Mouse (Mus musculus) kidney, postnatal 25 days (tissue): ENCODE measurements at regions not wholly inside any gene's neighbourhood (a gene's known extent, or its start where the extent isn't known, plus 50 kb on each side); places are given as distances from the start of the nearest gene placed in this dataset.

Experiments used
- DNase-seq, 2 experiments: peaks; one replicate each; pipeline ENCODE4 v3.0.0; 2021; ENCODE audit warnings: mixed read lengths in 2 of 2

DNA sequence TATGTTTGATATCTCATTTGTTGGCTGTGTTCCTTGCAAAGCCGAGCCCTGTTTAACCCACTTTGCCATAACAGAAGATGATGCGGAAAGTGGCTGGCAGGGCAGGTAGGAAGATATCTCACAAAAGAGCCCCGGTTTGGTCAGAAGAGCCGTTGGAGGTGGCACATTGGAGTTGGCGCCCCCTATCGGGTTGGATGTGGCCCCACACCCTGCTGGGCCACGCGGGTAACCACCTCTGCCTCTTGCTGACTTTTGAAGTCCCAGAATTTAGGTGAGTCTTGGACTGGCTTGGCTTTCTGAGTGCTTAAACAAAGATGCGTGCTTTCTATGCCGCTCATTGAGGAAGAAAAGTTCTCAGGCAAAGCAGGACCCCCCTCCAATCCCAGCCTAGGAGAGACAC, 56.1 kb downstream of the Gm4791 start:
- no peak for DNase-seq

- DNase-seq: no peak
These were observed 57.0 kb downstream of the Gm4791 start for GRCm38 (mm10) chr9:47055558-47055957.

GRCm38 (mm10) chr9:47059339-47060005, 60.9 kb downstream of the Gm4791 start:
- no peak for DNase-seq

DNA sequence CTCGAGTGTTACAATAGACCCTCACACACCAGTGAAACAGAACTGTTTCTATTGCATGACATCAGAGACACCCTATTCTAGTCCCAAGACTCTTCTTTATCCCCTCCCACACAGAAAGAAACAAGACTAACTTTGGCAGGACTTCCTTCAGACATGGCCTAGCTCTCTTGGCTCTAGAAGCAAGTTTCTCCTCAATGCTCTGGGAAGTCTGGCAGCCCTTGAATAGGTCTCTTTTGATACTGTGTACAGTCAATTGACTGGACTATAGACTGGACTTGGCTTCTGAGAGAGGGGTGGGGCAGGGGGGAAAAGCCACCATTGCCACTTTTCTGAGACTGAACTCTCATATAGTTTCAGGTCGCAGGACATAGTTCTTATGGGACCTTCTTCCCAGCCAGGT, 62.2 kb downstream of the Gm4791 start:
- no peak for DNase-seq

- DNase-seq: no peak
These were observed 64.0 kb downstream of the Gm4791 start for GRCm38 (mm10) chr9:47062516-47062915.

- no peak for DNase-seq
These were observed 65.2 kb downstream of the Gm4791 start for GRCm38 (mm10) chr9:47063751-47064150.

DNA sequence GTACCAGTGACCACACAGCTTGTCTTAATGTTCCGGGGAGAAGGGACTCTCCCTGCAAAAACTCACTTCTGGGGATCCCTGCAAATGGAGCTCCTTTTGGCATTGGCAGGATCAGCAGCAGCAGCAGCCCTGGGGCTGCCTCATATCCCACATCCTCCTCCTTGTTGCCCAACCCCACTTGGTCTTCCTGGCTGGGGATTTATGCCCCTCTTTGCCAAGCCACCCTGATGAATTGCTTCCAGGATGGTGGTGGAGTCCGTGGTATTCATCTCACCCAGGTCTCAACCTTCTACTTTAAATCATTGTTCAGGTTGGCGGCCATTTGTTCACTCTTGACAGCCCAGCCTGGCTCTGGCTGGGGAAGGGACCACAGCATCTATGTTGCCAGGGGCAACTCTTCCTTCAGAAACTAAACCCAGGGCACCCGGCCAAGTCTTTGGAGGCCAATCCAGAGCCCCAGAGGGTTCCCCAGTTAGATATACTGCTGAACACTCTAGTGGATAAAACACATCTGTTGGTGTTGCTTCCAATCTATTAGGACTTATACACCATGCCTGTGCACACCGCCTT, 66.0 kb downstream of the Gm4791 start:
- DNase-seq: no peak

DNA sequence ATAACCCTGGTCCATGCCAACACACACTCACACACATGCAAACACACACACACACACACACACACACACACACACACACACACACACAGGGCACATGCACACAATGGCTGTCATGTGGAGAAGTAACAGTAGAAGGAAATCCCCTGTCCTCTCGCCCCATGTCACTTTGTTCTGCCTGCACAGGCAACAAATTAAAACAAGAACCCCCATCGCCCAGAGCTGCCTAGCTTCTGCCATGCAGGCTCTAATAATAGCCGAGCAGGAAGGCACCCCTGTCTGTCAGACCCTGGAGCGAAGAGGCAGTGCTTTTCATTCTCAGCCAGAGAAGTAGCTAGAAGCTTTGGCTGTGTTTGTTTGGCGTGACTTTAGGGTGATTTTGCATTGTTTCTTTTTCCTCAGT, 70.9 kb downstream of the Gm4791 start:
- DNase-seq: no peak

GRCm38 (mm10) chr9:47070958-47071357, 72.4 kb downstream of the Gm4791 start:
- DNase-seq: no peak

DNA sequence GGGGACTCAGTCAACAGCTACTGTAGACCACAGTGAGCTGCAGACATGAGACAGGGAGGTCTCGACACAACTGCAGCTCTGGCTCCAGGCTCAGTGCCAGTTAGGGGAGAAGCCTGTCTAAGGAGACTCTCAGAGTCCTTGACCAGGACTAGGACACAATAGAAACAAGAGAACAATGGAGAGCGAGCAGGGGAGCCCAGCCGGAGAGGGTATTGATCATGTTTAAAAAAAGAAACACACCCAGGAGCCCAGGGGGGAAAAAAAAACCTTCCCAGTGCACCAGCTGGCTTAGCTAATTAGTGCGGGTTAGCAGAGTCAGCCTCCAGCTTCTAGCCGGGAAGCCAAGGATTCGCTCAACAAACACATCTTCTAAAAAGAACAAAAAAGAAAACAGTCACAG, 78.4 kb downstream of the Gm4791 start:
- no peak for DNase-seq

GRCm38 (mm10) chr9:47077416-47077815, 78.9 kb downstream of the Gm4791 start:
- DNase-seq: peak in 1 of 2 experiments; percentile 1

- no peak for DNase-seq
These were observed 79.4 kb downstream of the Gm4791 start for GRCm38 (mm10) chr9:47077945-47078344.

DNA sequence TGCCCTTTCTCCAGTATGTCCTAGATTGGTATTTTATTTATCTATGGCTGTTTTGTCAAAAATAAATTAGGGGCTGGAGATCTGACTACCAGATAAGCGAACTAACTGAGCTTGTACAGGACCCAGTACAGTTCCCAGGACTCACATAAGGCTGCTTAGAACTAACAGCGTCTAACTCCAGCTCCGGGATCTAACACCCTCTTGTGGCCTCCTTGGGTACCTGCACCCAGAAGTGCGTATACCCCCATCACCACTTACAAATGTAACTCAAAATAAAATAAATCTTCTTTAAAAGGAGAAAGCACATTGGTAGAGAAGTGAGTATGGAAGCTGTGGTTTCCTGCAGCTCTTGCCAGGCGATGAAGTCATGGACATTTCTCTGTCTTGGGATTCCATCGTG, 82.9 kb downstream of the Gm4791 start:
- no peak for DNase-seq

- no peak for DNase-seq
These were observed 93.3 kb downstream of the Gm4791 start for GRCm38 (mm10) chr9:47091796-47092195.

GRCm38 (mm10) chr9:47095656-47096055, 97.1 kb downstream of the Gm4791 start:
- no peak for DNase-seq

- no peak for DNase-seq
These were observed 104.8 kb downstream of the Gm4791 start for GRCm38 (mm10) chr9:47103316-47103715.

- peak in 1 of 2 experiments; percentile 2 for DNase-seq
These were observed 105.4 kb downstream of the Gm4791 start for GRCm38 (mm10) chr9:47103966-47104365.

GRCm38 (mm10) chr9:47108096-47108495, 109.6 kb downstream of the Gm4791 start:
- DNase-seq: no peak

GRCm38 (mm10) chr9:47119253-47119652, 120.7 kb downstream of the Gm4791 start:
- no peak for DNase-seq

DNA sequence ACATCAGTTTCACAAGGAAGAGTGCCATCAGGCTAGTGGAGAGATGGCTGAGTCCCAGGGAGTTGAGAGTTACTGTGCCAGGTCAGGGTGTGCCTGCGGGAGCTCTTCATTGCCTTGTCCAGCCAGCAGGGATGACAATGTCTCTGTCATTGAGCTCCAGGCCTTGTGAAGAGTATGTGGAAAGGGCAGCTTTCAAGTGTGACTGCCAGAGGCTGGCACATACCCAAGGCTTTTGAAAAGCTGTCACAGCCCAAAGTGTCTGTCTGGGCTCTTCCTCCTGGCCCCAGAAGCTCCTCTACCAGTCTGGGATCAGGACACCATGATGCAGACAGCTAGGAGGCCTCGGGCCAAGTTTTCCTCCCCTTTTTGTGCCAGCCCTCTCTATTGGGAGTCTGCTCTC, 124.6 kb downstream of the Gm4791 start:
- DNase-seq: no peak

DNA sequence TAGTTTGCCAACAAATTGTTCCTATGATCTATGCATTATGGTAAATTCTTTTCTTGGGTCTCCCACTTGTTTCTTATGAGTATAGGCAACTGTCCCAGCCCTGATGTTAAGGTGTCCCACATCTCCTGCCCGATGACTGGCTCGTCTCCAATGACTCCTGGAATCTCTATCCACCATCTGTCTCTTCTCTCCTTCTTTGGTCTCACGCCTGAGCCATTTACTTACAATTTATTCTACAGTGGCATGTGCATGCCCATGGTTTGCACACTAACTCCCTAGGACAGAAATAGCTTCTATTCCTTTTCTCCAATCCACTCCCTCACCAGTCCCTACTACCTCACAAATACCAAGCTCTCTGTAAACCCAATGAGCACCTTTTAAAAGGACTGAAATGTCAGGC, 127.0 kb downstream of the Gm4791 start:
- no peak for DNase-seq

DNA sequence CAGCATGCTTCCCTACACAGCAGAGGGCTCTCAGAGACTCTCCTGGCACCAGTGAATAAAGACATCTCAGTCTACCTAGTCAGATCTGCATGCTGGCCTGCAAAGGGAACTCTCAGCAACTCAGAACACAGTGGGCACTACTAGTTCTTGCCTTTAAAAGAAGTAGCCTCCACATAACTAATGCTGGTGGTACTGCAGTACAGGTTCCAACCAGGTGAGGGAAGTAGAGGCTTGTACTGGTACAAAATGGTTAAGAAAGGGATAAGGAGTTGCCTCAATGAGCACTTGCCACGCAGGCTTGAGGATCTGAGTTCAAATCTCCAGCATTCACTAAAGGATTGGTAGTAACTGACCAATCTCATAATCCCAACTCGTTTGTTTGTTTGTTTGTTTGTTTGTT, 127.7 kb downstream of the Gm4791 start:
- DNase-seq: peak in 1 of 2 experiments; percentile 20

DNA sequence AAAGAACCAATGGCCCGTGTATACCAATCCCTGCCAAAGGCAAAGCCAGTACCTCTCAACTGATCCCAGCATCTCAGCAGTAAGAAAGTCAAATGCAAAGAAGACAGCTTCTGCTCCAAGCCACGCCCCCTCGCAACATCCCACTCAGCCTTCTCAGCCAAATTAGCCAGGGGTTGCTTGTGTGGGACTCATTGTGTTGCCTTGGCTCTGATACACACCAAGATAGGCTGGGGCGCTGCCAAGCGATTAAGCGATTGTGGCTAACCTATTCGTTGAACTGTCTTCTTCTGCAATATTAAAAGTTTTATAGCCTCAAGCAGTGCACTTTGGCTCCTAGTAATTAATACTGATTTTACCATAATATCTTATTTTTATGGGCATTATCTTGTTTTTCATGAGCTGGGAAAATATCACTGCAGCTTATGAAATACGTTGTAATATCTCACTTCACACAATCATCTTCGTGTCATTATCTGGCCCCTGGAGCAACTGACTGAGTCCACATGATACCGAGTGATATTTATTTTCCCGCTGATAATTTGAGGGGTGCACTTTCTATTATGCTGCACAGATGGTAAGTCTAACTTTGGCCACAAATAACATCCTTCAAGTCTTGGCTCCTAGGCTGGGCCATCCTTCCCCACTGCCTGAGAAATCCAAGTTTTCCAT, 129.3 kb downstream of the Gm4791 start:
- DNase-seq: peak in 1 of 2 experiments; percentile 4

GRCm38 (mm10) chr9:47129101-47129500, 130.6 kb downstream of the Gm4791 start:
- DNase-seq: no peak
